Mouse (Mus musculus) embryonic fibroblast, embryonic 13.5 days (primary cell): ENCODE results near the gene Bbc3. TPM values are rescaled to one million over a fixed set of nuclear protein-coding genes. Genes with fewer than 3 reads are reported as not detected.
A peak's percentile ranks its signal among the peaks of the same experiment; 100 is the strongest.

ENCODE experiments used
- H3K27ac ChIP-seq: 2 replicates; pipeline ENCODE4 v1.5.1; 2012; ENCODE audit warnings: low read length, control low read depth, inconsistent platforms; ENCODE audit not compliant: insufficient read depth
- H3K4me1 ChIP-seq: 2 replicates; pipeline ENCODE4 v1.6.1; 2011; ENCODE audit warnings: low read length; ENCODE audit not compliant: control insufficient read depth, insufficient read depth
- H3K4me3 ChIP-seq: 2 replicates; pipeline ENCODE4 v1.5.1; 2011; ENCODE audit warnings: mild to moderate bottlenecking, control low read depth, low read length; ENCODE audit not compliant: insufficient read depth
- CTCF ChIP-seq: IDR thresholded peaks from 2 replicates; pipeline ENCODE4 v1.5.1; 2011; ENCODE audit warnings: mild to moderate bottlenecking, control low read depth, low read length, moderate library complexity, borderline replicate concordance; ENCODE audit not compliant: insufficient read depth
- POLR2A ChIP-seq: IDR thresholded peaks from 2 replicates; pipeline ENCODE4 v1.6.1; 2011; ENCODE audit warnings: low read depth, mild to moderate bottlenecking, control low read depth, low read length, moderate library complexity
- polyA plus RNA-seq: library from polyadenylated mRNA; stranded (reverse); fragments of >200 nt; gene quantifications from 2 replicates; pipeline ENCODE4 v1.2.4, GENCODE M21; 2011; ENCODE audit warnings: low read depth; ENCODE audit not compliant: missing spikeins, insufficient read length

Bbc3 gene
- polyA plus RNA-seq, 1 experiment: 15.8 TPM

DNA sequence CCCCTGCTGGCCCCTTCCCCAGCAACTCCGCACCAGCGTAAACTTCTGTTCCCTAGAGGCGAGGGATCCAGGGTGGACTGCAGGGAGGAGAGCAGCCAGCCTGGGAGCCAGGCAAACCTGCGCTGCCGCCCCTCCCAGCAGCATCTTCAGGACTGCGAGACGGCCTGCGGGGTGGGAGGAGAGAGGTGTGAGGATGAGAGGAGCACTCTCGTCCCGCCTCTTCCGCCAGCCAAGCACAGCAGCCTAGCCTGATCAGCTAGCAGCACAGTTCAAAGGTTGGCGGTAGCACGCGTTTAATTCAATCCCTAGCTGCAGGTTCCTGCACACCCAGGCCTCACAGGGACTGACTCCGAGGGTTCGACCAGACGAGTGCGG, 34.4 kb upstream of the Bbc3 start:
- TF ChIP-seq CTCF (no peak), POLR2A (peak; percentile 70)
- Histone ChIP-seq H3K4me1 (peaks cover 8% of the 10 kb centered on the region; the same call in 1 of the 2 replicates), H3K4me3 (peak overlapping the region; percentile 55), H3K27ac (peak overlapping the region; percentile 60)

GRCm38 (mm10) chr7:16274922-16275890, 33.0 kb upstream of the Bbc3 start:
- TF ChIP-seq CTCF (no peak), POLR2A (no peak)
- Histone ChIP-seq H3K4me1 (peaks cover 8% of the 10 kb centered on the region; the same call in 1 of the 2 replicates), H3K4me3 (no peak overlapping the region), H3K27ac (no peak overlapping the region)

DNA sequence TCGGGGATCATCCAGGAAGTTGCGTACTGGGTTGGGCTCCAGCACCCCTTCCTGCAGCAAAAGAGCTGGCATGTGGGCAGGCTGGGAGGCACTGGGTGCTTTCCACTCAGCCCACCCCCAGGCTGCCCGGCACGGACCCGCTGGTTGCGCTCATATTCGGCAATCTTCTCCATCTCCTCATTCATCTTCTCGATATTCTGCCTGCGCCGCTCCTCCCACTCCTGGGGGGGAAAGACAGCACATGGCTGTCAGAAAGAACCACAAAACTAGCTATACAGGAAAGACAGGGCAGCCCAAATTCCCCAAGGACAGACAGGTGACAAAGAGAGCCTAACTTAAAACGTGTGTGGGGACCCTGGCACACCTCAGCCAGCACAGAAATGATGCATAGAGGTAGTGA, 27.5 kb upstream of the Bbc3 start:
- no peaks in the 10 kb centered on the region for H3K4me1 ChIP-seq
- no peak overlapping the region for H3K27ac ChIP-seq
- no peak overlapping the region for H3K4me3 ChIP-seq
- TF ChIP-seq CTCF: no peak
- no peak for TF ChIP-seq POLR2A

- Histone ChIP-seq H3K4me1 (no peaks in the 10 kb centered on the region), H3K27ac (no peak overlapping the region), H3K4me3 (no peak overlapping the region)
- TF ChIP-seq CTCF: no peak
- TF ChIP-seq POLR2A: no peak
Observed at GRCm38 (mm10) chr7:16282334-16282733, 25.9 kb upstream of the Bbc3 start.

DNA sequence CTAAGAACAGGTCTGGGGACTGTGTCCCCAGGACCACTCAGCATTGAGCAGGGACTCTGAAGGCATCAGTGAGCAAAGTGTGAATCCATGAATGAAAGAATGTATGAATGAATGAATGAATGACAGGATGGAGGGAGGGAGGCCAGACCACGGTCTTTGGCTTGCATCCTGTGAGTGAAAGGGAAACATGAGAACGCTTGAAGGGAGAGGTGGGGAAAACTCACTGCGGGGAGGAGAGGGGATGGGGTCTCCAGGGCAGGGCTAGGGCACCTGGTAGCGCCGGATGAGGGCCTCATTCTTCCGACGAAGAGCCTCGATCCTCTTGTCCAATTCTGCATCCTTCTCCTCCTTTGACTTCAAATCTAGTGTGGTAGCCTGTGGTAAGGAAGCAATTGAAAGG, 24.2 kb upstream of the Bbc3 start:
- Histone ChIP-seq H3K27ac (no peak overlapping the region), H3K4me1 (no peaks in the 10 kb centered on the region), H3K4me3 (no peak overlapping the region)
- TF ChIP-seq CTCF: no peak
- TF ChIP-seq POLR2A: no peak

DNA sequence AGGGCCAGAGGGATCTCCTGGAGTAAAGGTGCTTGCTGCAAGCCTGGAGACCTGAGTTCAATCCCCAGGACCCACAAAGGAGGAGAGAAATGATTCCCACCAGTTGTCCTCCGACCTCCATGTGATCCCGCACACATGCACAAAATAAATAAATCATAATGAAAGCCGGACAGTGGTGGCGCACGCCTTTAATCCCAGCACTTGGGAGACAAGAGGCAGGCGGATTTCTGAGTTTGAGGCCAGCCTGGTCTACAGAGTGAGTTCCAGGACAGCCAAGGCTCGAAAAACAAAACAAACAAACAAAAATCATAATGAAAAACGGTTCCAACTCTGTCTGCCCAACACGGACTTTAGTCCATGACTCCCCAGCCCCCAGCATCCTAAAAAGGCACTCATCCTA, 23.3 kb upstream of the Bbc3 start:
- TF ChIP-seq CTCF (no peak), POLR2A (no peak)
- Histone ChIP-seq H3K4me3 (peak overlapping the region; percentile 57; the same call in 1 of the 2 replicates), H3K4me1 (no peaks in the 10 kb centered on the region), H3K27ac (peak overlapping the region; percentile 59; the same call in 1 of the 2 replicates)

DNA sequence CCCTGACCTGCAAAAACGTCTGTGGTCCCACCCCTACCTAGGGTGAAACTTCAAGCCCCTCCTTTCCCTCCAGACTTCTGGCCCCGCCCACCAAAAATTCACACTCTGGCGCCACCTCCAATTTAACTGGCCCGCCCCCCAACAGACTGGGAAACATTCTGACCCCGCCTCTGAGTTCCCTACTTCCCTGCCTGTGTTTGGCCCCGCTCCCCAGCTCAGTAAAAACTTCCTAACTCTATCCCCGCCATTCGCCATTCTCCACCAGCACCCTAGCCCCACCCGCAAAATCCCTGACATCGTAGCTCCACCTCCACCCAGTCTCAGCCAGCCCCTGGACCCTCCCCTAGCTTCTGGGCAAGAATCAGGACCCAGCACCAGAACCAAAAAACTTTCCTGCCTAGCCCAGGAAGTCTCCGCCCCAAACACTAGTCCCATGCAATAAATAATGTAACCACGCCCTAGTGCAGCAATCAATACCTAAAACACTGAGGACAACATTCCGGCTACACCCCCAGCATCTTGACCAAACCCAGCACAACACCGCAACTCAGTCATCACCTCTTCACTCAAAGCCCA, 22.7 kb upstream of the Bbc3 start:
- TF ChIP-seq POLR2A (no peak; the same call in 1 of the 2 replicates), CTCF (no peak)
- H3K4me3 ChIP-seq: peak overlapping the region; percentile 57
- no peaks in the 10 kb centered on the region for H3K4me1 ChIP-seq
- H3K27ac ChIP-seq: peak overlapping the region; percentile 59

- TF ChIP-seq POLR2A (0 out of 2 replicates have a peak, but pooled peaks have one; percentile 33), CTCF (no peak)
- Histone ChIP-seq H3K4me3 (peak within 1 kb of the TSS; percentile 57), H3K27ac (peak within 1 kb of the TSS; percentile 80), H3K4me1 (no peaks in the 10 kb centered on the region)
Observed at GRCm38 (mm10) chr7:16286026-16286961, 21.9 kb upstream of the Bbc3 start, which contains the start of gene Ccdc9. Gene Ccdc9 (minus strand): TSS chr7:16286795.

DNA sequence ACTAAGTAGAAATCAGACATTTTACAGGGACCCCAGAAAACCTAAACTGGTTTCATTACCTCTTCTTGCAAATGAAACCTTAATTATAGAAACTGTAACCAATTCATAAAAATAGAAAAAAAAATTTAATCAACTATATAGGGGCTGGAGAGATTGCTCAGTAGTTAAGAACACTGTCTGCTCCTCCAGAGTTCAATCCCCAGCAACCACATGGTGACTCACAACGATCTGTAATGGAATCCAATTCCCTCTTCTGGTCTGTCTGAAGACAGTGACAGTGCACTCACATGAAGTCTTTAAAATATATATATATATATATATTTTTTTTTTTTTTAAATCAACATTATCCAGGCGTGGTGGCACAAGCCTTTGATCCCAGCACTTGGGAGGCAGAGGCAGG, 21.2 kb upstream of the Bbc3 start:
- H3K4me1 ChIP-seq: no peaks in the 10 kb centered on the region
- TF ChIP-seq CTCF: no peak
- no peak for TF ChIP-seq POLR2A
- H3K27ac ChIP-seq: peak overlapping the region; percentile 80
- peak overlapping the region; percentile 23 for H3K4me3 ChIP-seq

DNA sequence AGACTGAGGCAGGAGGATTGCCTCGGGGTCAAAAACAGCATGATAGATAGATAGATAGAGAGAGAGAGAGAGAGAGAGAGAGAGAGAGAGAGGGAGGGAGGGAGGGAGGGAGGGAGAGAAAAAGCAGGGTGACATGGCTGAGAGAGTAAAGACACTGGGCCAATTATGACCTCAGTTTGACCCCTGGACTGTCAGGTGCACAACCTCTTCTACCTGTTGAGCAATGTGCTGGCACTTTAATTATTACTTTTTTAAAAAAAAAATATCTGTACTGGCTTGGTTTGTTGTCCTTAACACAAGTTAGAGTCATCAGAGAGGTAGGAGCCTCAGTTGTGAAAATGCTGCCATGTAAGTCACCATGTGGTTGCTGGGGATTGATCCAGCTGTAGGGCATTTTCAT, 20.4 kb upstream of the Bbc3 start:
- TF ChIP-seq POLR2A (no peak), CTCF (no peak)
- Histone ChIP-seq H3K4me3 (no peak overlapping the region), H3K4me1 (no peaks in the 10 kb centered on the region), H3K27ac (no peak overlapping the region)
